Mouse (Mus musculus) thymus, postnatal 0 days (tissue): ENCODE data around the gene Skiv2l. TPM values are rescaled to one million over a fixed set of nuclear protein-coding genes. Genes with fewer than 3 reads are reported as not detected.

Experiments
- microRNA-seq: library from miRNA; unstranded; fragments of <30 nt; microRNA quantifications from one replicate; pipeline ENCODE4, GENCODE M21; 2016; ENCODE audit warnings: borderline number of aligned reads
- polyA plus RNA-seq: library from polyadenylated mRNA; unstranded; fragments of >200 nt; fragmentation: Nextera tagmentation; extraction: Ambion mirVana; gene quantifications from 2 replicates; pipeline ENCODE4 v1.2.1, GENCODE M21; 2015

Skiv2l gene
- polyA plus RNA-seq, 1 experiment from 2014 or later: 49.7 TPM

Small RNAs within 50 kb of the gene (microRNA-seq; reads per million reads assigned to microRNA genes)
- gene Mir6970 (not detected), gene Mir6971 (4.2 reads per million, percentile 3 among the genes with 10 or more reads in this experiment), gene Mir6972 (not detected)

Other genes starting within 250 kb of the Skiv2l start
- gene Rnf5, start 246.5 kb downstream of the Skiv2l start, polyA plus RNA-seq: 135 and 144 TPM in 2 replicates
- gene Agpat1, start 245.9 kb downstream of the Skiv2l start, polyA plus RNA-seq: 37.5 and 44.9 TPM in 2 replicates
- 3.1 and 3.3 TPM in 2 replicates for gene Egfl8, start 234.2 kb downstream of the Skiv2l start, polyA plus RNA-seq
- 38.4 and 45.5 TPM in 2 replicates for gene Ppt2, start 221.7 kb downstream of the Skiv2l start, polyA plus RNA-seq
- gene Prrt1, start 220.7 kb downstream of the Skiv2l start, polyA plus RNA-seq: 37.4 and 39.4 TPM in 2 replicates
- gene Fkbpl, start 205.4 kb downstream of the Skiv2l start, polyA plus RNA-seq: 12.5 TPM in 2 replicates
- gene Atf6b, start 203.1 kb downstream of the Skiv2l start, polyA plus RNA-seq: 56.6 and 60.8 TPM in 2 replicates
- gene Tnxb, start 179.7 kb downstream of the Skiv2l start, polyA plus RNA-seq: 0.54 and 0.59 TPM in 2 replicates
- 0.32 and 0.49 TPM in 2 replicates for gene C4b, start 106.3 kb downstream of the Skiv2l start, polyA plus RNA-seq
- not detected in 2 replicates for gene Cyp21a1, start 45.6 kb downstream of the Skiv2l start, polyA plus RNA-seq
- gene Stk19, start 13.3 kb downstream of the Skiv2l start, polyA plus RNA-seq: 39.3 and 48.6 TPM in 2 replicates
- 48.8 and 53.3 TPM in 2 replicates for gene Dxo, start 13.2 kb downstream of the Skiv2l start, polyA plus RNA-seq
- 82.4 and 88.6 TPM in 2 replicates for gene Nelfe, start 181 bp upstream of the Skiv2l start, polyA plus RNA-seq
- gene Cfb, start 12.3 kb upstream of the Skiv2l start, polyA plus RNA-seq: 5.2 and 6.2 TPM in 2 replicates
- gene Zbtb12, start 29.3 kb upstream of the Skiv2l start, polyA plus RNA-seq: 1.6 and 1.7 TPM in 2 replicates
- gene Gm20547, start 31.8 kb upstream of the Skiv2l start, polyA plus RNA-seq: not detected in 2 replicates
- 7.6 TPM in 2 replicates for gene C2, start 48.1 kb upstream of the Skiv2l start, polyA plus RNA-seq
- gene Ehmt2, start 48.3 kb upstream of the Skiv2l start, polyA plus RNA-seq: 38.6 and 47.9 TPM in 2 replicates
- 0.57 and 0.81 TPM in 2 replicates for gene Slc44a4, start 64.3 kb upstream of the Skiv2l start, polyA plus RNA-seq
- gene Neu1, start 81.0 kb upstream of the Skiv2l start, polyA plus RNA-seq: 25.7 and 28.2 TPM in 2 replicates
- 0.72 and 0.83 TPM in 2 replicates for gene Hspa1b, start 109.0 kb upstream of the Skiv2l start, polyA plus RNA-seq
- not detected in 2 replicates for gene Gm20481, start 119.7 kb upstream of the Skiv2l start, polyA plus RNA-seq
- 6.8 and 7.6 TPM in 2 replicates for gene Hspa1a, start 121.9 kb upstream of the Skiv2l start, polyA plus RNA-seq
- 0.09 and 0.27 TPM in 2 replicates for gene Hspa1l, start 122.5 kb upstream of the Skiv2l start, polyA plus RNA-seq
- 179 and 197 TPM in 2 replicates for gene Lsm2, start 131.7 kb upstream of the Skiv2l start, polyA plus RNA-seq
- 125 and 138 TPM in 2 replicates for gene Vars, start 150.8 kb upstream of the Skiv2l start, polyA plus RNA-seq
- gene Vwa7, start 166.4 kb upstream of the Skiv2l start, polyA plus RNA-seq: 0.26 and 0.36 TPM in 2 replicates
- 18.2 and 22.5 TPM in 2 replicates for gene Sapcd1, start 177.8 kb upstream of the Skiv2l start, polyA plus RNA-seq
- gene Msh5, start 196.5 kb upstream of the Skiv2l start, polyA plus RNA-seq: 8.9 and 13.5 TPM in 2 replicates
- 501 and 524 TPM in 2 replicates for gene Clic1, start 199.8 kb upstream of the Skiv2l start, polyA plus RNA-seq
- 51.6 and 57.5 TPM in 2 replicates for gene Ddah2, start 208.8 kb upstream of the Skiv2l start, polyA plus RNA-seq
- 0.27 and 0.57 TPM in 2 replicates for gene Ly6g6c, start 215.2 kb upstream of the Skiv2l start, polyA plus RNA-seq
- gene Mpig6b, start 216.0 kb upstream of the Skiv2l start, polyA plus RNA-seq: 0.06 and 0.08 TPM in 2 replicates
- gene Ly6g6e, start 226.7 kb upstream of the Skiv2l start, polyA plus RNA-seq: 0.89 and 1.0 TPM in 2 replicates
- 0.55 and 0.60 TPM in 2 replicates for gene Ly6g6d, start 227.9 kb upstream of the Skiv2l start, polyA plus RNA-seq
- gene Ly6g6f, start 235.4 kb upstream of the Skiv2l start, polyA plus RNA-seq: 0.12 TPM in 1 of 2 replicates, not detected in the other
- 85.3 and 90.6 TPM in 2 replicates for gene Abhd16a, start 239.1 kb upstream of the Skiv2l start, polyA plus RNA-seq